9 mouse cellular contexts compared by ENCODE assay signal in genomic region chr4:88757628-88758031, GRCm38 (mm10). TPM values are rescaled to one million over a fixed set of nuclear protein-coding genes. Genes with fewer than 3 reads are reported as not detected.
A peak's percentile ranks its signal among the peaks of the same experiment; 100 is the strongest.
DNase-seq lines count a peak whose midpoint lies in the region; ATAC-seq and TF ChIP-seq lines count a peak whose summit lies in the region.
"Not testable (repeated sequence)": the region's sequence is repeated elsewhere in the genome, so short reads cannot be mapped to it uniquely, and the experiment has no call there.
"Had no signal": no experiment of that assay in that cellular context is flagged by ENCODE, and none has a peak within 500 bp of the region (broad histone marks: within the 10 kb centered on the region; RNA-seq: fewer than 3 reads in every experiment).

No protein-coding gene starts in this region.

- 0% methylated on average over 13 of the region's 21 CpGs for WGBS in liver, embryonic 14.5 days (ENCODE audit: insufficient replicate concordance)
- 0% methylated on average over 19 of the region's 21 CpGs for WGBS in neural tube, embryonic 11.5 days
- WGBS in stomach, embryonic 15.5 days: under 1% methylated on average over 21 of the region's 21 CpGs

- H3K4me1 ChIP-seq in ES-Bruce4 (ENCODE audit: control insufficient read depth, insufficient read depth, low read length); liver, embryonic 14.5 days (replicated peaks; ENCODE audit: control insufficient read depth in 2 of 2, insufficient read depth in 2 of 2, low read length in 1 of 2); neural tube, embryonic 11.5 days (ENCODE audit: control insufficient read depth, insufficient read depth, low read length); stomach, embryonic 15.5 days: not testable (repeated sequence)

- peak; percentile 88 to 90 for DNase-seq in cerebellum, postnatal 10 days
- DNase-seq in frontal cortex, postnatal 10 days (ENCODE audit: low spot score in 2 of 2): peak; percentile 90 to 92
- DNase-seq in heart, postnatal 4 days: peak; percentile 91
- DNase-seq in layer of hippocampus, adult 11-12 months (ENCODE audit: low spot score): peak; percentile 95
- peak in 1 of 3 experiments; percentile 75 for DNase-seq in liver, embryonic 14.5 days (ENCODE audit: low read depth in 3 of 3, low spot score in 3 of 3)
- DNase-seq in neural tube, embryonic 11.5 days (ENCODE audit: low spot score): peak; percentile 87

- TF ChIP-seq EP300 in ES-Bruce4 (IDR thresholded peaks at IDR 0.05; ENCODE audit: insufficient read depth, low read depth, low read length); liver, embryonic 14.5 days (IDR thresholded peaks at IDR 0.05; ENCODE audit: low read depth): not testable (repeated sequence)

- TF ChIP-seq POLR2A in ES-Bruce4 (IDR thresholded peaks at IDR 0.05; ENCODE audit: insufficient read depth, low read length): peak; percentile 20

- H3K27ac ChIP-seq in ES-Bruce4 (ENCODE audit: insufficient read depth, low read length): peak overlapping the region; percentile 86
- H3K27ac ChIP-seq in liver, embryonic 14.5 days: peak overlapping the region; percentile 77
- peak overlapping the region; percentile 67 for H3K27ac ChIP-seq in neural tube, embryonic 11.5 days (ENCODE audit: low read depth, low read length)
- peak overlapping the region; percentile 98 for H3K27ac ChIP-seq in stomach, embryonic 15.5 days

- not testable (repeated sequence) for H3K9me3 ChIP-seq in ES-Bruce4 (replicated peaks; ENCODE audit: control insufficient read depth, insufficient read depth, low read length, poor library complexity, severe bottlenecking); liver, embryonic 14.5 days (ENCODE audit: control insufficient read depth, low read length); neural tube, embryonic 11.5 days (ENCODE audit: control insufficient read depth, low read length); stomach, embryonic 15.5 days

- TF ChIP-seq CTCF in ES-Bruce4 (IDR thresholded peaks at IDR 0.05; ENCODE audit: low read depth, low read length): peak; percentile 53
- peak; percentile 84 for TF ChIP-seq CTCF in liver, embryonic 14.5 days (IDR thresholded peaks at IDR 0.05; ENCODE audit: low read depth)

- H3K4me2 ChIP-seq in liver, embryonic 14.5 days (ENCODE audit: low read depth): peak overlapping the region; percentile 78
- peak overlapping the region; percentile 49 for H3K4me2 ChIP-seq in neural tube, embryonic 11.5 days (ENCODE audit: low read depth)
- H3K4me2 ChIP-seq in stomach, embryonic 15.5 days: peak overlapping the region; percentile 76

- H3K36me3 ChIP-seq in ES-Bruce4 (ENCODE audit: control insufficient read depth, insufficient read depth, low read length, poor library complexity, severe bottlenecking); liver, embryonic 14.5 days (replicated peaks; ENCODE audit: control insufficient read depth, insufficient read depth, low read depth); neural tube, embryonic 11.5 days (ENCODE audit: control insufficient read depth, insufficient read depth, low read length); stomach, embryonic 15.5 days: not testable (repeated sequence)

- peak; percentile 100 for ATAC-seq in liver, embryonic 14.5 days (ENCODE audit: insufficient read depth)
- ATAC-seq in neural tube, embryonic 11.5 days (ENCODE audit: insufficient read depth, low FRiP score, low TSS enrichment): peak; percentile 100
- peak; percentile 100 for ATAC-seq in stomach, embryonic 15.5 days (ENCODE audit: insufficient read depth, low FRiP score, low read depth)

- H3K27me3 ChIP-seq in ES-Bruce4 (ENCODE audit: control insufficient read depth, insufficient read depth, low read length, poor library complexity, severe bottlenecking); liver, embryonic 14.5 days (ENCODE audit: control insufficient read depth, insufficient read depth, low read length); neural tube, embryonic 11.5 days (ENCODE audit: control insufficient read depth, insufficient read depth, low read length); stomach, embryonic 15.5 days (replicated peaks): not testable (repeated sequence)

- peak overlapping the region; percentile 61 for H3K9ac ChIP-seq in ES-Bruce4 (ENCODE audit: low read depth, poor library complexity, severe bottlenecking)
- peak overlapping the region; percentile 78; the same call in 1 of the 2 replicates for H3K9ac ChIP-seq in liver, embryonic 14.5 days (replicated peaks)
- not testable (repeated sequence) for H3K9ac ChIP-seq in neural tube, embryonic 11.5 days (ENCODE audit: low read length)
- H3K9ac ChIP-seq in stomach, embryonic 15.5 days: peak overlapping the region; percentile 16; the same call in 1 of the 2 replicates

- peak overlapping the region; percentile 87 for H3K4me3 ChIP-seq in ES-Bruce4 (ENCODE audit: low read depth, low read length)
- peak overlapping the region; percentile 60 to 63 for H3K4me3 ChIP-seq in liver, embryonic 14.5 days (ENCODE audit: insufficient read depth in 1 of 2, low read depth in 2 of 2, low read length in 2 of 2)
- H3K4me3 ChIP-seq in neural tube, embryonic 11.5 days (ENCODE audit: low read depth, low read length): peak overlapping the region; percentile 30
- H3K4me3 ChIP-seq in stomach, embryonic 15.5 days (replicated peaks): peak overlapping the region; percentile 57

RNA-seq across cellular contexts. Expression of gene Gm13283, which starts 2.3 kb away (rescaled TPM):
- not detected in 2 replicates for polyA plus RNA-seq in ES-Bruce4 (2011; ENCODE audit: insufficient read depth, insufficient read length, low read depth, missing spikeins)
- not detected for total RNA-seq in heart, postnatal 4 days (2021)
- polyA plus RNA-seq in liver, embryonic 14.5 days (2012; rRNA removed): 0.02 TPM in 1 of 2 replicates, not detected in the other
- polyA plus RNA-seq in liver, embryonic 14.5 days (2014; fragmentation: Nextera tagmentation; extraction: Ambion mirVana): 0.15 TPM in 1 of 2 replicates, not detected in the other
- not detected in 2 replicates for polyA plus RNA-seq in neural tube, embryonic 11.5 days (2014; fragmentation: Nextera tagmentation; extraction: Ambion mirVana)
- polyA plus RNA-seq in stomach, embryonic 15.5 days (2015; fragmentation: Nextera tagmentation; extraction: Ambion mirVana): 0.23 and 0.33 TPM in 2 replicates
- total RNA-seq: ES-E14 had no signal

RNA-seq across cellular contexts. Expression of gene Gm13271, which starts 3.0 kb away (rescaled TPM):
- polyA plus RNA-seq in ES-Bruce4 (2011; ENCODE audit: insufficient read depth, insufficient read length, low read depth, missing spikeins): not detected in 2 replicates
- not detected for total RNA-seq in heart, postnatal 4 days (2021)
- polyA plus RNA-seq in liver, embryonic 14.5 days (2012; rRNA removed): not detected in 2 replicates
- polyA plus RNA-seq in liver, embryonic 14.5 days (2014; fragmentation: Nextera tagmentation; extraction: Ambion mirVana): not detected in 2 replicates
- polyA plus RNA-seq in neural tube, embryonic 11.5 days (2014; fragmentation: Nextera tagmentation; extraction: Ambion mirVana): 0.53 TPM in 1 of 2 replicates, not detected in the other
- not detected in 2 replicates for polyA plus RNA-seq in stomach, embryonic 15.5 days (2015; fragmentation: Nextera tagmentation; extraction: Ambion mirVana)
- total RNA-seq: ES-E14 had no signal

RNA-seq across cellular contexts. Expression of gene Gm13290, which starts 16.0 kb away (rescaled TPM):
- not detected in 2 replicates for polyA plus RNA-seq in ES-Bruce4 (2011; ENCODE audit: insufficient read depth, insufficient read length, low read depth, missing spikeins)
- not detected for total RNA-seq in heart, postnatal 4 days (2021)
- not detected in 2 replicates for polyA plus RNA-seq in liver, embryonic 14.5 days (2012; rRNA removed)
- polyA plus RNA-seq in liver, embryonic 14.5 days (2014; fragmentation: Nextera tagmentation; extraction: Ambion mirVana): 0.14 TPM in 1 of 2 replicates, not detected in the other
- 0.31 and 0.46 TPM in 2 replicates for polyA plus RNA-seq in neural tube, embryonic 11.5 days (2014; fragmentation: Nextera tagmentation; extraction: Ambion mirVana)
- polyA plus RNA-seq in stomach, embryonic 15.5 days (2015; fragmentation: Nextera tagmentation; extraction: Ambion mirVana): 0.30 and 0.70 TPM in 2 replicates
- total RNA-seq: ES-E14 had no signal

RNA-seq across cellular contexts. Expression of gene Gm13289, which starts 19.1 kb away (rescaled TPM):
- polyA plus RNA-seq in ES-Bruce4 (2011; ENCODE audit: insufficient read depth, insufficient read length, low read depth, missing spikeins): not detected in 2 replicates
- not detected for total RNA-seq in heart, postnatal 4 days (2021)
- polyA plus RNA-seq in liver, embryonic 14.5 days (2012; rRNA removed): not detected in 2 replicates
- not detected in 2 replicates for polyA plus RNA-seq in liver, embryonic 14.5 days (2014; fragmentation: Nextera tagmentation; extraction: Ambion mirVana)
- polyA plus RNA-seq in neural tube, embryonic 11.5 days (2014; fragmentation: Nextera tagmentation; extraction: Ambion mirVana): not detected in 2 replicates
- polyA plus RNA-seq in stomach, embryonic 15.5 days (2015; fragmentation: Nextera tagmentation; extraction: Ambion mirVana): not detected in 2 replicates
- total RNA-seq: ES-E14 had no signal

RNA-seq across cellular contexts. Expression of gene Gm13272, which starts 22.0 kb away (rescaled TPM):
- polyA plus RNA-seq in ES-Bruce4 (2011; ENCODE audit: insufficient read depth, insufficient read length, low read depth, missing spikeins): not detected in 2 replicates
- not detected for total RNA-seq in heart, postnatal 4 days (2021)
- not detected in 2 replicates for polyA plus RNA-seq in liver, embryonic 14.5 days (2012; rRNA removed)
- not detected in 2 replicates for polyA plus RNA-seq in liver, embryonic 14.5 days (2014; fragmentation: Nextera tagmentation; extraction: Ambion mirVana)
- not detected in 2 replicates for polyA plus RNA-seq in neural tube, embryonic 11.5 days (2014; fragmentation: Nextera tagmentation; extraction: Ambion mirVana)
- 0.35 TPM in 1 of 2 replicates, not detected in the other for polyA plus RNA-seq in stomach, embryonic 15.5 days (2015; fragmentation: Nextera tagmentation; extraction: Ambion mirVana)
- total RNA-seq: ES-E14 had no signal

Comparison
In these comparisons a context has a peak if more than half of its experiments do, and no peak if none do; other contexts are left out.
1. H3K4me3 ChIP-seq: peak in every context shown above with its lines; median percentile 87 in ES-Bruce4; 62 in liver, embryonic 14.5 days; 57 in stomach, embryonic 15.5 days; 30 in neural tube, embryonic 11.5 days.